Mouse (Mus musculus) hindbrain, embryonic 14.5 days (tissue): ENCODE results near the gene Myo5a. TPM values are rescaled to one million over a fixed set of nuclear protein-coding genes. Genes with fewer than 3 reads are reported as not detected.
A peak's percentile ranks its signal among the peaks of the same experiment; 100 is the strongest.

ENCODE experiments used
- ATAC-seq: fragments of 200-750 bp; cut with Nextera tagmentation; 2 replicates; pipeline ENCODE4 v1.8.0; 2017; ENCODE audit warnings: moderate number of reproducible peaks, mild to moderate bottlenecking, moderate TSS enrichment, moderate library complexity; ENCODE audit not compliant: low FRiP score
- DNase-seq: peaks from one replicate; pipeline ENCODE4 v3.0.0-alpha.2; 2015; ENCODE audit warnings: low spot score
- H3K27ac ChIP-seq: fragments of 300-500 bp; sonication (generic); 2 replicates; pipeline ENCODE4 v1.5.1; 2014; ENCODE audit warnings: mild to moderate bottlenecking, moderate library complexity
- H3K27me3 ChIP-seq: fragments of 300-500 bp; sonication (generic); 2 replicates; pipeline ENCODE4 v1.6.1; 2014; ENCODE audit warnings: mild to moderate bottlenecking, low read length, mixed read lengths; ENCODE audit not compliant: control insufficient read depth, insufficient read depth
- H3K36me3 ChIP-seq: fragments of 300-500 bp; sonication (generic); replicated peaks from 2 replicates; pipeline ENCODE4 v1.6.1; 2014; ENCODE audit not compliant: control insufficient read depth, insufficient read depth
- H3K4me1 ChIP-seq: fragments of 300-500 bp; sonication (generic); replicated peaks from 2 replicates; pipeline ENCODE4 v1.6.1; 2014; ENCODE audit warnings: antibody characterized with exemption, low read length, mixed read lengths; ENCODE audit not compliant: control insufficient read depth, insufficient read depth
- H3K4me2 ChIP-seq: fragments of 300-500 bp; sonication (generic); replicated peaks from 2 replicates; pipeline ENCODE4 v1.6.1; 2014; ENCODE audit warnings: mild to moderate bottlenecking, moderate library complexity
- H3K4me3 ChIP-seq: fragments of 300-500 bp; sonication (generic); replicated peaks from 2 replicates; pipeline ENCODE4 v1.5.1; 2014; ENCODE audit warnings: mild to moderate bottlenecking, low read length
- H3K9ac ChIP-seq: fragments of 300-500 bp; sonication (generic); 2 replicates; pipeline ENCODE4 v1.6.1; 2014
- H3K9me3 ChIP-seq: fragments of 300-500 bp; sonication (generic); 2 replicates; pipeline ENCODE4 v1.6.1; 2016; ENCODE audit warnings: low read length; ENCODE audit not compliant: control insufficient read depth
- WGBS: fragments of 180-500 bp; shearing (Covaris S2); extraction: QIAGEN DNeasy Blood & Tissue Kit; methylation state at CpG from one replicate; pipeline ENCODE4 v1.1.7; 2014; 5-methylcytosine and 5-hydroxymethylcytosine counted together
- polyA plus RNA-seq: library from polyadenylated mRNA; unstranded; fragments of >200 nt; fragmentation: Nextera tagmentation; extraction: Ambion mirVana; gene quantifications from 2 replicates; pipeline ENCODE4 v1.2.1, GENCODE M21; 2014

Myo5a gene
- polyA plus RNA-seq, 1 experiment from 2014 or later: 58.1 TPM

DNA sequence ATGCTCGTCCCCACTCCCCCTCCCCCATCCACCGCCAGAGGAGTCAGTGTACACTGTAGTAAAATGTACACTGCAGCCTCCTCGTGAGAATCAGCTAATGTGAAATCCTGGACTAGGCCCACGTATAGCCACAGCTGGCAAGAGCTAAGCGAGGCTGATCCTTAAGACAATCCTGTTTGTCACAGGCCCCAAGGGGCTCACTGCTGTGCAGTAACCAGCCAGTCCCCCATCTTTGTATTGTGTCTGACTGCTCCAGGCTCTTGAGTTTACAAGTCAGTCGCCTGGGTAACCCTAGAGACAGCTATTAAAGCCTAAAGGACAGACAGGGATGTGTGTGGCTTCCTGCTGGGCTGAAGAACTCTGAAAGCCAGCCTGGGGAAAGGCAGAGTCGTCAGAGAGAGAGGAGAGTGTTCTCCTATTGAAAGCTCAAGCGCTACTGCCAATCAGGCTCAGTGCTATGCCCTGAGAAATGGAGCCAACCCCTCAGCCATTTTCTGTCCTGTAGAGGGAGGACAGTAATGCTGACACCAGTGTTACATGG is 190.6 kb downstream of the Myo5a start:
- DNase-seq (peak; percentile 42), ATAC-seq (peak; percentile 82)
- peak overlapping the region; percentile 21; the same call in 1 of the 2 replicates for H3K9ac ChIP-seq
- H3K36me3 ChIP-seq: no peaks in the 10 kb centered on the region
- H3K27ac ChIP-seq: peak overlapping the region; percentile 75
- no peak overlapping the region for H3K4me3 ChIP-seq
- H3K27me3 ChIP-seq: no peaks in the 10 kb centered on the region
- H3K4me1 ChIP-seq: peaks cover 16% of the 10 kb centered on the region
- no peaks in the 10 kb centered on the region for H3K9me3 ChIP-seq
- 4% methylated on average over 8 of the region's 8 CpGs for WGBS
- H3K4me2 ChIP-seq: no peak overlapping the region

DNA sequence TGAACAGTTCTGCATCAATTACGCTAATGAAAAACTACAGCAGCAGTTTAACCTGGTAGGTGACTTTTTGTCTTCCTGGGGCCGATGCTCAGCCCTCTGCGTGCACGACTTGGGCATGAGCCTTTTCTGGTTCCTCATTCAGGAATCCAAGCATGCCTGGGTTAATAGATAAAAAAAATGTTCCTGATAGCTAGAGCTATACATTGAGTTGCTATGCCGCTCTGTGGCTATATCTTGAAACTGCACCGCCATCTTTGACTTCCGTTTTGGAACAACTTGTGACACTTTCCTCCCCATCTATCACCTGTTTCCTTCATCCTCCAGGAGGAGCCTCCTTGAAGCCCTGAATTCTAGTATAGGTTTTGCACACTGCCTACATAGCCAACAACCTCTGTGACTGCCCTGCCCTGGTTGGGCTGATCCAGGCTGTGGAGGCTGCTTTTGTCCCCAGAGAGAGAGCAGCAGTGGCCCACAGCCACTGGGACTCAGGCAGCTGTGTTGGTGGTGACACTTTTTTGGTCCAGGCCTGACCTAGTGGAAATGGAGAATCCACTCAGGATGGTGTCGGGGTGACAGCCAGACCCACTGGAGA is 191.5 kb downstream of the Myo5a start:
- no peak overlapping the region for H3K9ac ChIP-seq
- H3K9me3 ChIP-seq: no peaks in the 10 kb centered on the region
- 56% methylated on average over 8 of the region's 8 CpGs for WGBS
- H3K4me1 ChIP-seq: peaks cover 16% of the 10 kb centered on the region
- H3K27ac ChIP-seq: no peak overlapping the region
- ATAC-seq: no peak
- H3K4me2 ChIP-seq: no peak overlapping the region
- no peaks in the 10 kb centered on the region for H3K36me3 ChIP-seq
- DNase-seq: peak; percentile 54
- H3K4me3 ChIP-seq: no peak overlapping the region
- no peaks in the 10 kb centered on the region for H3K27me3 ChIP-seq

DNA sequence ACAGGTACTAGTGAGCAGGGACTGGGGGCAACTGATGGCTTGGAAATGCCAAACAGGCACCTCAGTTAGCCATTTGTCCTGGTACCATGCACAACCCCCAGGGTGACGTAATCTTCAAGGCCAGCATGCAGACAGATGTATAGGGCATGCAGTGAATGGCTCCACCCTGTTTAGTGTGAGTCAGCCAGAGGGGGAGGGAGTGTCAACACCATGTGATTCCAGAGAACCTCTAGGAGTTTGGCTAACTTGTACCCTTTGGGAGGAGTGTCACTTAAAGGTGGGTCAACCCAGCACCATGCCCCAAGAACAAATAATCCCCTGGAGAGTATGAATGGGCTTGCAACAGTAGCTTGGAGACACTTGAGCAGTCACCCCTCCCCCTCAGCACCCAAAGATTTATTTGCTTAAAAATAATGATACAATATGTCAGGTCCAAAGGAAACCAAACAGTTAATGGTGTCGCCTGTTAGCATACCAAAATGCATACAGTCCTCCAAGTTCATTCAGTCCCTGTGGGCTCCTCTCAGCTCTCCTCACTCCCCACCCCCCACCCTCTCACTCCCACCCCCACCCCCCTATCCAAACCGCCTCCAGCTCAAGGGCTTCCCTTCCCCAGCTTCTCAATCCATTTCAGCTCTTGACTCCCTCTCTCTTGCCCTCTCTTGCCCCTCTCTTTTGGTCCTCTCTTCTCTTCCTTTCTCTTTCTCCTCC is 193.3 kb downstream of the Myo5a start:
- H3K27ac ChIP-seq: no peak overlapping the region
- 50% methylated on average over 3 of the region's 3 CpGs for WGBS
- no peak for ATAC-seq
- H3K9me3 ChIP-seq: no peaks in the 10 kb centered on the region
- no peaks in the 10 kb centered on the region for H3K27me3 ChIP-seq
- peaks cover 16% of the 10 kb centered on the region for H3K4me1 ChIP-seq
- no peak for DNase-seq
- no peak overlapping the region for H3K4me2 ChIP-seq
- no peak overlapping the region for H3K4me3 ChIP-seq
- no peaks in the 10 kb centered on the region for H3K36me3 ChIP-seq
- H3K9ac ChIP-seq: no peak overlapping the region

GRCm38 (mm10) chr9:75267147-75267546 is 196.3 kb downstream of the Myo5a start:
- no peaks in the 10 kb centered on the region for H3K27me3 ChIP-seq
- H3K9me3 ChIP-seq: no peaks in the 10 kb centered on the region
- no peaks in the 10 kb centered on the region for H3K36me3 ChIP-seq
- H3K4me1 ChIP-seq: peaks cover 1% of the 10 kb centered on the region; the same call in 1 of the 2 replicates
- H3K9ac ChIP-seq: no peak overlapping the region
- no peak overlapping the region for H3K4me3 ChIP-seq
- ATAC-seq (no peak), DNase-seq (no peak)
- 80% methylated on average over 6 of the region's 6 CpGs for WGBS
- no peak overlapping the region for H3K4me2 ChIP-seq
- H3K27ac ChIP-seq: no peak overlapping the region

GRCm38 (mm10) chr9:75270382-75270781 is 199.6 kb downstream of the Myo5a start:
- ATAC-seq: no peak
- H3K4me3 ChIP-seq: no peak overlapping the region
- H3K4me2 ChIP-seq: no peak overlapping the region
- no peaks in the 10 kb centered on the region for H3K4me1 ChIP-seq
- H3K9ac ChIP-seq: no peak overlapping the region
- H3K27me3 ChIP-seq: no peaks in the 10 kb centered on the region
- H3K27ac ChIP-seq: no peak overlapping the region
- DNase-seq: no peak
- 72% methylated on average over 6 of the region's 6 CpGs for WGBS
- no peaks in the 10 kb centered on the region for H3K9me3 ChIP-seq
- no peaks in the 10 kb centered on the region for H3K36me3 ChIP-seq

DNA sequence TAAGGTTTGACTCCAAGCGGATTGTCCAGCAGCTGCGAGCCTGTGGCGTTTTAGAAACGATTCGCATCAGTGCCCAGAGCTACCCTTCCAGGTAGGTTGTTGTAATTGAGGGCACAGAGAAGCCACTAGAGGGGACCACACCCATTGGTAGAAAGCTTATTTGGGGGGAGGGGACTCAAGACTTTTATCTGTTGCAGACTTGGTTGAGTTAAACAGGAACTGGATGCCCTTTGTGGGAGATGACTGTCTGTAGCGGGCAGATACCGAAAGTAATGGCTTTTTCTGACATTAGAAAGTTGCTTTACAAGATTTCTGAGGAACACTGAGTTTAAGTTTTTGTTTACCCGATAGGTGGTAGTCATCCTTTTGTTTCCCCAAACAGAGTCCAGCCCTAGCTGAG is 200.7 kb downstream of the Myo5a start:
- WGBS: 95% methylated on average over 8 of the region's 8 CpGs
- no peaks in the 10 kb centered on the region for H3K9me3 ChIP-seq
- no peak overlapping the region for H3K4me2 ChIP-seq
- H3K9ac ChIP-seq: no peak overlapping the region
- no peak for DNase-seq
- H3K4me1 ChIP-seq: no peaks in the 10 kb centered on the region
- H3K36me3 ChIP-seq: no peaks in the 10 kb centered on the region
- H3K27me3 ChIP-seq: no peaks in the 10 kb centered on the region
- no peak for ATAC-seq
- H3K27ac ChIP-seq: no peak overlapping the region
- H3K4me3 ChIP-seq: no peak overlapping the region

Other genes starting within 250 kb of the Myo5a start
- 6.0 and 6.1 TPM in 2 replicates for gene Onecut1, start 209.1 kb upstream of the Myo5a start, polyA plus RNA-seq
- 26.3 and 28.1 TPM in 2 replicates for gene Fam214a, start 118.1 kb upstream of the Myo5a start, polyA plus RNA-seq
- 229 and 231 TPM in 2 replicates for gene Arpp19, start 33.4 kb upstream of the Myo5a start, polyA plus RNA-seq
- gene Myo5c, start 161.0 kb downstream of the Myo5a start, polyA plus RNA-seq: 0.34 and 0.54 TPM in 2 replicates
- 89.7 and 94.9 TPM in 2 replicates for gene Gnb5, start 235.3 kb downstream of the Myo5a start, polyA plus RNA-seq